Mouse (Mus musculus) liver, embryonic 14.5 days (tissue): Measurements from ENCODE around the gene Atox1.

Source experiments
- CTCF ChIP-seq: IDR thresholded peaks from 2 replicates; pipeline ENCODE4 v1.5.1; 2016; ENCODE audit warnings: antibody characterized with exemption, low read depth, control low read depth
- EP300 ChIP-seq: IDR thresholded peaks from 2 replicates; pipeline ENCODE4 v1.6.1; 2016; ENCODE audit warnings: antibody characterized with exemption, low read depth

DNA sequence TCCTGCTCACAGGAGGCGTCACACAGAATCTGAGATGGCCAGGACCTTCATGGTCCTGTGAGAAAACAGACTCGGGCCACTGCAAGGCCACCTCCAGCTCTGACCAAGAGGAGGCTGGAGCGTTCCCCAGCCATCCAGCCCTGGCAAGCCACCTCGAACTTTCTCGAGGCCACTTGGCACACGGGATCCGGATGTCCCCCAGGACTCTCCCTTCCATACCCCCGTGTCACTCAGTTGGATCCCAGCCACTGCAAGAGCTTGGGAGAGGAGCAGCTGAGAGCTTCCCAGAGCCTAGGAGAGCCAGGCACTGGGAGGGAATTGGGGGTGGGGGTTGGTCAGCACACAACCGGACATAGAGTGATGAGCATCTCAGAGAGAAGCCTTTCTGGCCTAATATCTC lies 63.6 kb downstream of the Atox1 start:
- TF ChIP-seq CTCF (no peak), EP300 (no peak)
